ENCODE assay signal across 21 mouse cellular contexts in the genomic region with DNA sequence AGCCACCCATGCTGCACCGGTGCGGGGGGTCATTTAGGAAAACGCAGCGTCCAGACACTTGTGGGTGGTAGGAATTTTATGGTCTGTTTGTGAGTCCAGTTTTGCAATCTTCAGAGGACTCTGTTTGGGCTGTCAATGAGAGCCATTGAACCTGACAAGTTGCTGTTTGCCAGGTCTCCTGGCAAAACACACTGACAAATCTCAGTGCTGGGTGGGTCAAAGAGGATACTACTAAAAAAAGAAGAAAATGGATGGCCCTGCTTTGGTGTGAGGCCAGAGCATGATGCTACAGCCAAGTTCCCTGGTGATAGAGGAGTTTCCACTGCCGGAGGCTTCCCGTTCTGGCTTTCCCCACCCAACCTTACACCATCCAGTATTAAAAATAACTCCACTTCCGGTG. TPM values are rescaled to one million over a fixed set of nuclear protein-coding genes. Genes with fewer than 3 reads are reported as not detected.
DNase-seq lines count a peak whose midpoint lies in the region; ATAC-seq and TF ChIP-seq lines count a peak whose summit lies in the region.
"Had no signal": no experiment of that assay in that cellular context is flagged by ENCODE, and none has a peak within 500 bp of the region (broad histone marks: within the 10 kb centered on the region; RNA-seq: fewer than 3 reads in every experiment).

No protein-coding gene starts in this region.

- H3K27ac ChIP-seq in lung, postnatal 0 days (ENCODE audit: low read length): no peak overlapping the region
- H3K27ac ChIP-seq in midbrain, postnatal 0 days (ENCODE audit: low read depth, low read length): no peak overlapping the region
- H3K27ac ChIP-seq: heart, adult 2 months; liver, embryonic 14.5 days; neural tube, embryonic 13.5 days had no signal

- peak; percentile 73 for ATAC-seq in lung, postnatal 0 days
- no peak for ATAC-seq in megakaryocyte, adult 5-6 weeks (ENCODE audit: poor library complexity, severe bottlenecking)
- no peak for ATAC-seq in midbrain, postnatal 0 days (ENCODE audit: low FRiP score)
- ATAC-seq: CD4-positive, CD25-positive, alpha-beta regulatory T cell, adult 4 months; forebrain, embryonic 14.5 days had no signal

- H3K27me3 ChIP-seq in lung, postnatal 0 days (replicated peaks; ENCODE audit: insufficient read depth, low read length): no peaks in the 10 kb centered on the region
- no peaks in the 10 kb centered on the region for H3K27me3 ChIP-seq in midbrain, postnatal 0 days (ENCODE audit: insufficient read depth, low read length)

- no peaks in the 10 kb centered on the region for H3K4me1 ChIP-seq in lung, postnatal 0 days (ENCODE audit: insufficient read depth, low read depth, low read length)
- H3K4me1 ChIP-seq in midbrain, postnatal 0 days (ENCODE audit: insufficient read depth, low read length): no peaks in the 10 kb centered on the region
- H3K4me1 ChIP-seq: neural tube, embryonic 13.5 days had no signal

- no peaks in the 10 kb centered on the region for H3K36me3 ChIP-seq in lung, postnatal 0 days (ENCODE audit: insufficient read depth, low read length)
- no peaks in the 10 kb centered on the region for H3K36me3 ChIP-seq in midbrain, postnatal 0 days (ENCODE audit: insufficient read depth, low read length)
- H3K36me3 ChIP-seq: G1E; neural tube, embryonic 13.5 days had no signal

- H3K9ac ChIP-seq in lung, postnatal 0 days (replicated peaks; ENCODE audit: low read depth): no peak overlapping the region
- H3K9ac ChIP-seq in midbrain, postnatal 0 days (replicated peaks; ENCODE audit: low read length, poor library complexity, severe bottlenecking): no peak overlapping the region
- H3K9ac ChIP-seq: liver, embryonic 14.5 days; neural tube, embryonic 13.5 days had no signal

- DNase-seq in kidney, postnatal 4 days: peak; percentile 2
- no peak for DNase-seq in kidney, adult 11 months
- DNase-seq in gastrocnemius, postnatal 25 days: peak; percentile 10
- DNase-seq in heart, postnatal 10 days: peak; percentile 39 to 40
- DNase-seq in lung, postnatal 0 days (ENCODE audit: low spot score): peak; percentile 57
- no peak for DNase-seq in kidney, postnatal 25 days
- DNase-seq in midbrain, postnatal 0 days (ENCODE audit: low spot score): no peak
- DNase-seq: cerebellum, adult 11 months; cerebellum, postnatal 25 days; layer of hippocampus, postnatal 36 days; left cerebral cortex, postnatal 4 days; retina, postnatal 1 day; thymus, postnatal 4 days had no signal

- no peak overlapping the region for H3K4me3 ChIP-seq in lung, postnatal 0 days (ENCODE audit: low read depth, low read length)
- no peak overlapping the region for H3K4me3 ChIP-seq in midbrain, postnatal 0 days (ENCODE audit: low read depth, low read length)
- H3K4me3 ChIP-seq: heart, adult 2 months; neural tube, embryonic 13.5 days had no signal

- no peak overlapping the region for H3K4me2 ChIP-seq in lung, postnatal 0 days (replicated peaks; ENCODE audit: low read depth, low read length)
- H3K4me2 ChIP-seq in midbrain, postnatal 0 days (ENCODE audit: low read depth, low read length, poor library complexity, severe bottlenecking): no peak overlapping the region
- H3K4me2 ChIP-seq: neural tube, embryonic 13.5 days had no signal

- H3K9me3 ChIP-seq in lung, postnatal 0 days (ENCODE audit: low read length): no peaks in the 10 kb centered on the region
- no peaks in the 10 kb centered on the region for H3K9me3 ChIP-seq in midbrain, postnatal 0 days (ENCODE audit: low read length)
- H3K9me3 ChIP-seq: G1E; neural tube, embryonic 13.5 days had no signal

- TF ChIP-seq EP300 in lung, postnatal 0 days (IDR thresholded peaks at IDR 0.05): peak; percentile 38; the same call in 1 of the 2 replicates

- WGBS in lung, postnatal 0 days: 47% methylated on average over 7 of the region's 7 CpGs
- 93% methylated on average over 7 of the region's 7 CpGs for WGBS in midbrain, postnatal 0 days

- no peak for TF ChIP-seq CTCF in lung, postnatal 0 days (IDR thresholded peaks at IDR 0.05)
- no peak for TF ChIP-seq CTCF in midbrain, postnatal 0 days (IDR thresholded peaks at IDR 0.05)

- intact Hi-C loops in heart, postnatal 10 days (cut with DNase I): no loop called here

RNA-seq across cellular contexts. Expression of a gene that starts 27.9 kb away (rescaled TPM):
- 1 to 10 TPM in 1 of 2 experiments, under 1 TPM in 1; 0.69 to 1.7 TPM for total RNA-seq in gastrocnemius, postnatal 25 days (2021)
- total RNA-seq in heart, postnatal 10 days (2021): 1 to 10 TPM; 1.1 to 1.3 TPM
- polyA plus RNA-seq in lung, postnatal 0 days (2015; fragmentation: Nextera tagmentation; extraction: Ambion mirVana): 4.7 and 5.9 TPM in 2 replicates
- total RNA-seq in megakaryocyte, adult 5-6 weeks (2015): not detected in 2 replicates
- total RNA-seq in megakaryocyte, adult 5-6 weeks (2017): not detected in 2 replicates
- total RNA-seq in midbrain, postnatal 0 days (2014; rRNA removed): 3.8 and 6.0 TPM in 2 replicates
- 2.8 and 3.6 TPM in 2 replicates for polyA plus RNA-seq in midbrain, postnatal 0 days (2015; fragmentation: Nextera tagmentation; extraction: Ambion mirVana)
- total RNA-seq: G1E; monocyte, adult 5-6 weeks had no signal
- polyA plus RNA-seq: CD4-positive, CD25-positive, alpha-beta regulatory T cell, adult 4 months; G1E had no signal

Comparison
In these comparisons a context has a peak if more than half of its experiments do, and no peak if none do; other contexts are left out.
1. DNase-seq: peak in kidney, postnatal 4 days (2 of 2), gastrocnemius, postnatal 25 days (single experiment), heart, postnatal 10 days (2 of 2) and lung, postnatal 0 days (single experiment); none in kidney, adult 11 months (single experiment), kidney, postnatal 25 days (0 of 2) and midbrain, postnatal 0 days (single experiment).